Mouse (Mus musculus) small intestine, adult 2 months (tissue): ENCODE measurements at regions not wholly inside any gene's neighbourhood (a gene's known extent, or its start where the extent isn't known, plus 50 kb on each side); places are given as distances from the start of the nearest gene placed in this dataset.

Experiments
- H3K27ac ChIP-seq: fragments of 200-500 bp; 2 replicates; pipeline ENCODE4 v1.5.1; 2012; ENCODE audit warnings: low read depth, low read length, control low read depth, inconsistent platforms; ENCODE audit not compliant: insufficient read depth
- H3K27me3 ChIP-seq: fragments of 200-500 bp; 2 replicates; pipeline ENCODE4 v1.6.1; 2012; ENCODE audit warnings: mild to moderate bottlenecking, moderate library complexity, low read length, inconsistent platforms; ENCODE audit not compliant: control insufficient read depth, insufficient read depth
- H3K36me3 ChIP-seq: fragments of 200-500 bp; 2 replicates; pipeline ENCODE4 v1.6.1; 2012; ENCODE audit warnings: mild to moderate bottlenecking, low read length, control low read depth, inconsistent platforms; ENCODE audit not compliant: control insufficient read depth, insufficient read depth
- H3K4me1 ChIP-seq: fragments of 200-500 bp; 2 replicates; pipeline ENCODE4 v1.6.1; 2012; ENCODE audit warnings: low read length, inconsistent platforms, mixed read lengths; ENCODE audit not compliant: control insufficient read depth, insufficient read depth, insufficient read length
- H3K4me3 ChIP-seq: fragments of 200-500 bp; 2 replicates; pipeline ENCODE4 v1.5.1; 2012; ENCODE audit warnings: low read depth, mild to moderate bottlenecking, control low read depth, inconsistent platforms, low read length, moderate library complexity
- CTCF ChIP-seq: fragments of 200-500 bp; IDR thresholded peaks from 2 replicates; pipeline ENCODE4 v1.5.1; 2012; ENCODE audit warnings: low read depth, mild to moderate bottlenecking, control low read depth, inconsistent platforms, low read length, moderate library complexity, mixed read lengths; ENCODE audit not compliant: insufficient replicate concordance, insufficient read length; ENCODE audit errors: extremely low read depth
- POLR2A ChIP-seq: fragments of 200-500 bp; IDR thresholded peaks from 2 replicates; pipeline ENCODE4 v1.6.1; 2012; ENCODE audit warnings: low read depth, mild to moderate bottlenecking, control low read depth, inconsistent platforms, low read length, moderate library complexity
- WGBS: fragments of 180-500 bp; shearing (Covaris S2); methylation state at CpG from one replicate; pipeline ENCODE4 v1.1.7; 2018; 5-methylcytosine and 5-hydroxymethylcytosine counted together

GRCm38 (mm10) chr13:51919171-51919793 is 72.8 kb downstream of the Gadd45g start:
- no peak for TF ChIP-seq POLR2A
- no peak overlapping the region for H3K27ac ChIP-seq
- peaks cover 8% of the 10 kb centered on the region for H3K4me1 ChIP-seq
- H3K36me3 ChIP-seq, result no peaks in the 10 kb centered on the region
- H3K27me3 ChIP-seq, result no peaks in the 10 kb centered on the region
- no peak overlapping the region for H3K4me3 ChIP-seq
- 51% methylated on average over 14 of the region's 14 CpGs for WGBS

DNA sequence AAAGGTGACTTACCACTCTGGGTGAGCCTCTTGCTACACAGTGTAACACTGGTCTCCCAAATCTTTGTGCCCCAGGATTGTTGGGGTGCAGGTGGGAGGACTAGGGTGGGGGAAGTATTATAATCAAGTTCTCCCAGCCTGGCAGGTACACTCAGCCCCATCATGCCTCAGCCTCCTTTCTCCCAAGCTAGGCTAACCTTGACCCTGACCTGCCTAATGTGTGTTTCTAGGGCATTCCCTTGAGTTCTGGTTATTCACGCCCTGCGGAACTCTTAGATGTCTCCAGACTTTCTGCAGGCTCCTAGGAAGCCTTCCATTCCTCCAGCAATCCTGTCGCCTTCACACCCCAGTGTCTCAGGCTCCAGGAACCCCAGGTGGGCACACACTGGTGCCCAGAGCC is 73.5 kb downstream of the Gadd45g start:
- 93% methylated on average over 3 of the region's 3 CpGs for WGBS
- peaks cover 8% of the 10 kb centered on the region for H3K4me1 ChIP-seq
- no peak overlapping the region for H3K4me3 ChIP-seq
- TF ChIP-seq CTCF (no peak), POLR2A (no peak)
- H3K27ac ChIP-seq, result no peak overlapping the region
- H3K36me3 ChIP-seq, result no peaks in the 10 kb centered on the region
- H3K27me3 ChIP-seq, result no peaks in the 10 kb centered on the region

- H3K36me3 ChIP-seq, result no peaks in the 10 kb centered on the region
- H3K4me1 ChIP-seq, result peaks cover 8% of the 10 kb centered on the region
- WGBS, result 48% methylated on average over 15 of the region's 15 CpGs
- no peak overlapping the region for H3K27ac ChIP-seq
- no peaks in the 10 kb centered on the region for H3K27me3 ChIP-seq
- no peak overlapping the region for H3K4me3 ChIP-seq
- no peak for TF ChIP-seq POLR2A
- TF ChIP-seq CTCF, result no peak
Observed at GRCm38 (mm10) chr13:51920511-51921351, 74.3 kb downstream of the Gadd45g start.

DNA sequence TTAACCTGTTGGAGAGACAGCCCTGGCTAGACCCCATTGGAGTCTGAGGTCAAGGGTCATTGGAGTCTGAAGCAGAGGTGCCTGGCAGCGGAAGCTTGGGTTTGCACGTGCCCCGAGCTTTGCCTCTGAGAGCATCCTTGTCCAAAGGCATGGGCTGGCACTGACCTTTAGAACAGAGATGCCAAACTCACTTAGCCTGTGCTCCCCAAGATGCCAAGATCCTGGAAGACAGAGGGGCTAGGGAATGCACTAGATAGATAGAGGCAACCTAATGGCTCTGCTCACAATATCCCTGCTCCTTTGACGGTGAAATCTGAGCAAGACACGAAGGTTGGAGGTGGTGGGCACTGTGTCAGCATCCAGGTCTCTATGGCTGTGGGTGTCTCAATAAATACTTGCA is 75.1 kb downstream of the Gadd45g start:
- Histone ChIP-seq H3K27ac (no peak overlapping the region), H3K4me1 (peaks cover 8% of the 10 kb centered on the region), H3K27me3 (no peaks in the 10 kb centered on the region), H3K36me3 (no peaks in the 10 kb centered on the region), H3K4me3 (no peak overlapping the region)
- TF ChIP-seq POLR2A, result no peak
- no peak for TF ChIP-seq CTCF
- WGBS, result 83% methylated on average over 5 of the region's 5 CpGs

- no peak overlapping the region for H3K4me3 ChIP-seq
- no peaks in the 10 kb centered on the region for H3K27me3 ChIP-seq
- H3K36me3 ChIP-seq, result no peaks in the 10 kb centered on the region
- no peaks in the 10 kb centered on the region for H3K4me1 ChIP-seq
- no peak overlapping the region for H3K27ac ChIP-seq
- TF ChIP-seq POLR2A (no peak), CTCF (no peak)
- 58% methylated on average over 10 of the region's 10 CpGs for WGBS
Observed at GRCm38 (mm10) chr13:51926764-51927163, 80.3 kb downstream of the Gadd45g start.

DNA sequence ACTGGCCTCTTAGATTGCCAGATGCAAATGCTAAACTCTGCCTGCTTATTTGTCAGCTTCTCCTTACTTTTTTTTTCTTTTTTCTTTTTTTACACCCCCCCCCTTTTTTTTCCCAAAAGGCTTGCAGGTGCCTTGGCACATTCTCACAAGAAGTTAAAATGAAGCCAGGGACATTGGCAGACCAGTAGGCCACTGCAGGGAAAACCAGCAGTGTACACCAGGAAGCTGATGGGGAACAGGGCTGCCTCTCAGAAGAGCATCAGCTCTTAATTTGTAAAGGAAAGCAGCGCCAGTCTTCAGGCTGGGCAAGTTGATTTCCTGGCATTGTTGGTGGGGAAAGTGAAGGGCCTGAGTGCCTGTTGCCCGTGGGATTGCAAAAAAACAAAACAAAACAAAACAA is 83.3 kb downstream of the Gadd45g start:
- H3K27ac ChIP-seq, result no peak overlapping the region
- 65% methylated on average over 2 of the region's 2 CpGs for WGBS
- no peaks in the 10 kb centered on the region for H3K36me3 ChIP-seq
- no peak overlapping the region for H3K4me3 ChIP-seq
- TF ChIP-seq CTCF (no peak), POLR2A (no peak)
- H3K27me3 ChIP-seq, result no peaks in the 10 kb centered on the region
- H3K4me1 ChIP-seq, result no peaks in the 10 kb centered on the region

DNA sequence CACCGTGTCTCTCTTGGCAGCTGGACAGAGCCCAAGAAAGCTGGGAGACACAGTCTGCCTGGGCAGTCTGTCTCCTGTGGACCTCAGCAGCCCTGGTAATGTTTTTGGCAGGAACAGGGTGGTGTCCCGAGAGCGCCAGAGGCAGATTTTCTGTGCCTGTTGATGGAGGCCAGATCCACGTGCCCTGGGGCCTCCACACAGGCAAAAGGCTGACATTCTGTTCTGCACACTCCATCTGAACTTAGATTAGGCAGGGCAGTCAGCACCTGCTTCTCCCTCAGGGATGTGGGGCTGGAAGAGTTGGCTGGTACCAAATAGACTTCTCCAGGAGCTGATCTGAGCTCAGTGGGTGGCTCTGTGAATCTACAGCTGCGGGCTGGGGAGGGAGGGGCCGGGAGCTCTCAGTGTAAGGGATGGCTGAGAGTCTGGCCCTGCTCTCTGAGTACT is 83.8 kb downstream of the Gadd45g start:
- TF ChIP-seq POLR2A, result no peak
- TF ChIP-seq CTCF, result no peak
- Histone ChIP-seq H3K27me3 (no peaks in the 10 kb centered on the region), H3K36me3 (no peaks in the 10 kb centered on the region), H3K4me1 (no peaks in the 10 kb centered on the region), H3K27ac (no peak overlapping the region), H3K4me3 (no peak overlapping the region)
- 60% methylated on average over 6 of the region's 6 CpGs for WGBS
